Mouse (Mus musculus) embryonic facial prominence, embryonic 14.5 days (tissue): ENCODE measurements around the gene Gmfg. TPM values are rescaled to one million over a fixed set of nuclear protein-coding genes. Genes with fewer than 3 reads are reported as not detected.

Experiments
- ATAC-seq: fragments of 200-750 bp; cut with Nextera tagmentation; 2 replicates; pipeline ENCODE4 v1.8.0; 2017; ENCODE audit warnings: low read depth, moderate number of reproducible peaks, moderate TSS enrichment
- DNase-seq: peaks from one replicate; pipeline ENCODE4 v3.0.0-alpha.2; 2015; ENCODE audit warnings: low spot score
- H3K27ac ChIP-seq: fragments of 300-500 bp; sonication (generic); replicated peaks from 2 replicates; pipeline ENCODE4 v1.5.1; 2014; ENCODE audit warnings: low read depth, mild to moderate bottlenecking, low read length, moderate library complexity
- H3K27me3 ChIP-seq: fragments of 300-500 bp; sonication (generic); replicated peaks from 2 replicates; pipeline ENCODE4 v1.6.1; 2014; ENCODE audit warnings: low read length; ENCODE audit not compliant: control insufficient read depth, insufficient read depth
- H3K36me3 ChIP-seq: fragments of 300-500 bp; sonication (generic); 2 replicates; pipeline ENCODE4 v1.6.1; 2014; ENCODE audit warnings: low read length, mixed read lengths; ENCODE audit not compliant: control insufficient read depth, insufficient read depth
- H3K4me1 ChIP-seq: fragments of 300-500 bp; sonication (generic); 2 replicates; pipeline ENCODE4 v1.6.1; 2014; ENCODE audit warnings: antibody characterized with exemption, low read length; ENCODE audit not compliant: control insufficient read depth, insufficient read depth
- H3K4me2 ChIP-seq: fragments of 300-500 bp; sonication (generic); 2 replicates; pipeline ENCODE4 v1.6.1; 2014; ENCODE audit warnings: low read depth, mild to moderate bottlenecking, low read length, moderate library complexity, mixed read lengths
- H3K4me3 ChIP-seq: fragments of 300-500 bp; sonication (generic); 2 replicates; pipeline ENCODE4 v1.5.1; 2014; ENCODE audit warnings: low read depth, mild to moderate bottlenecking, low read length
- H3K9ac ChIP-seq: fragments of 300-500 bp; sonication (generic); 2 replicates; pipeline ENCODE4 v1.6.1; 2014; ENCODE audit warnings: low read depth, mild to moderate bottlenecking, low read length, moderate library complexity, mixed read lengths
- H3K9me3 ChIP-seq: fragments of 300-500 bp; sonication (generic); 2 replicates; pipeline ENCODE4 v1.6.1; 2016; ENCODE audit warnings: low read length; ENCODE audit not compliant: control insufficient read depth
- WGBS: fragments of 180-500 bp; shearing (Covaris S2); extraction: QIAGEN DNeasy Blood & Tissue Kit; methylation state at CpG from one replicate; pipeline ENCODE4 v1.1.7; 2014; 5-methylcytosine and 5-hydroxymethylcytosine counted together
- polyA plus RNA-seq: library from polyadenylated mRNA; unstranded; fragments of >200 nt; fragmentation: Nextera tagmentation; extraction: Ambion mirVana; gene quantifications from 2 replicates; pipeline ENCODE4 v1.2.1, GENCODE M21; 2014

The Gmfg gene
- polyA plus RNA-seq, 1 experiment from 2014 or later = 20.4 TPM

DNA sequence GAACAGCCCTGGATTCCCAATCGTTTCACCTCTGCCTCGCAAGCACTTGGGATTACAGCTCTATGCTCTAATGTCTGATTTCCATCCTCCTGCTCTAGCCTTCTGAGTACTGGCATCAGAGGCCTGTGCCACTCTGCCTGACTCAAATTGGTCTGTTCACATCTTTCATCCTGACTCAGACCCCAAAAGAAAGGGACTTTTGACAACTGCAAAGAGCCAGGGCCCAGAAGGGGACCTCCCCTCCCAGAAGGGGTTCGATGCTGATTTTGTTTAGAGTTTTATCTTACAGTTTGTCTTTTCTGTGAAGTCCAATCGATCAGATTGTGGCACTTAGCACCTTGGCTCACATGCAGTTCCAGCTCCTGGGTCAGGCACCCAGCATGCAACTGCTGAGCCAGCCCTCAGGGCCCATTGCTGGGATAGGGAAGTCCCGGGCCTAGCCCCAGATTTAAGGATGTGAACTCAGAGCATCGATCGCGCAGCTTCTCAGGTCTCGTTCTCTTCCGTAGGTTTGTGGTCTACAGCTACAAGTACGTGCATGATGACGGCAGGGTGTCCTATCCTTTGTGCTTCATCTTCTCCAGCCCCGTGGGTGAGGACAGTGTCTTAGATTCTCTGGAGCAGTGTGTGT lies 7.2 kb downstream of the Gmfg start:
- Histone ChIP-seq H3K9ac (no peak overlapping the region), H3K27ac (no peak overlapping the region), H3K36me3 (no peaks in the 10 kb centered on the region), H3K9me3 (no peaks in the 10 kb centered on the region), H3K4me1 (no peaks in the 10 kb centered on the region), H3K4me3 (no peak overlapping the region), H3K27me3 (0 out of 2 replicates have a peak, but pooled peaks cover 3% of the 10 kb centered on the region), H3K4me2 (no peak overlapping the region)
- ATAC-seq = no peak
- WGBS = 87% methylated on average over 13 of the region's 13 CpGs
- DNase-seq = no peak

DNA sequence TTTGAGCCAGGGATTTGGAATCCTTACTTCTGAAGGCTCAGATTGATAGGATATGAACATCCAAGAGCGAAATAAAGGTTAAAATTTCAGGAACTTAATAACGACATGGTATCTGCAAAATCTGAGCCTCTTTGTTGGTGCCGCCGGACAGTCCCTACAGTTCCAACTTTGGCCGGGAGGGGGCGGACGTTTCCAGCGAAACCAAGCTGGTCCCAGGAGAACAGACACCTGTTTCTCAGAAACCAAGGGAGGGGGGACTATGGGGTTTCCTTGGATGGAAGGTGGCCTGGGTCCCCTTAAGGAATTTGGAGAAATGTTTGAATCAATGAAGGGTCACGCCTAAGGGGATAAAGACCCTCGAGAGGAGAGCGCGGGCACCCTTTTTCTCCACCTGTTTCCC lies 9.2 kb downstream of the Gmfg start:
- H3K27me3 ChIP-seq = 0 out of 2 replicates have a peak, but pooled peaks cover 3% of the 10 kb centered on the region
- DNase-seq = peak; percentile 45
- H3K4me3 ChIP-seq = no peak overlapping the region
- no peak overlapping the region for H3K9ac ChIP-seq
- H3K4me2 ChIP-seq = no peak overlapping the region
- H3K4me1 ChIP-seq = no peaks in the 10 kb centered on the region
- no peak overlapping the region for H3K27ac ChIP-seq
- ATAC-seq = no peak
- 8% methylated on average over 12 of the region's 12 CpGs for WGBS
- no peaks in the 10 kb centered on the region for H3K36me3 ChIP-seq
- H3K9me3 ChIP-seq = no peaks in the 10 kb centered on the region

DNA sequence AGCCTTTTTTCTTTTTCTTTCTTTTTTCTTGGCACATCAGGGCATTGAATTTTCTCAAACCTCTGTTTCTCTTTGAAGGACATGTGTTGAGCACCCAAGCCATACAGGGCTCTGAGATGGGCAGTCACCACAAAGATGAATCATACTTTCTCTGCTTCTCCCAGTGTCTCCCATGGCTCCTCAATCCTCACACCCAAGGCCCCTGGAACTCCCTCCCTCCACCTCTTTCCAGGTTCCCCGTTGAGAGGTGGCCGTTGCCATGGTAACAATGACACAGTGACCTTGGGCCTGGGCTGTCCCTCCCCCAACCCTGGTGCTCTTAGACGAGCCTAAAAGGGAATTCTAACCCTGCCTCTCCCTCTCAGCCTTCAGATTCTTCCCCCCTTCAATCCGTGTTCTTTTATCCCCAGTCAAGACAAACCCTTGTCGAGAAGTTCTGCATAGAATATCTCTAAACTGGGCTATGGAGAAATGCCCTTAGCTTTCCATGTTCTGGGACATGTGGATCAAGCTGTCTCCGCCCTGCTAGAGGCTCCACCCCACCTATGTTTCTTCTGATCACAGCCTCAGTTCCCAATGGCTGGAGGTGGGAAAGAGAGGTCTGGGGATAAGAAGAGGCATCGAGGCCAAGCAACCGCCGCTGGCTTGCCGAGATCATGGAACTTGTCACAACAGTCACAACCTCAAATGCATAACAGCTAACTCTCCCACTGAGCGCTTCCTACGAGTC lies 10.0 kb downstream of the Gmfg start:
- 20% methylated on average over 12 of the region's 12 CpGs for WGBS
- H3K4me2 ChIP-seq = no peak overlapping the region
- no peaks in the 10 kb centered on the region for H3K4me1 ChIP-seq
- H3K36me3 ChIP-seq = no peaks in the 10 kb centered on the region
- H3K9ac ChIP-seq = no peak overlapping the region
- H3K27ac ChIP-seq = no peak overlapping the region
- DNase-seq (no peak), ATAC-seq (no peak)
- no peaks in the 10 kb centered on the region for H3K9me3 ChIP-seq
- 0 out of 2 replicates have a peak, but pooled peaks cover 3% of the 10 kb centered on the region for H3K27me3 ChIP-seq
- no peak overlapping the region for H3K4me3 ChIP-seq

DNA sequence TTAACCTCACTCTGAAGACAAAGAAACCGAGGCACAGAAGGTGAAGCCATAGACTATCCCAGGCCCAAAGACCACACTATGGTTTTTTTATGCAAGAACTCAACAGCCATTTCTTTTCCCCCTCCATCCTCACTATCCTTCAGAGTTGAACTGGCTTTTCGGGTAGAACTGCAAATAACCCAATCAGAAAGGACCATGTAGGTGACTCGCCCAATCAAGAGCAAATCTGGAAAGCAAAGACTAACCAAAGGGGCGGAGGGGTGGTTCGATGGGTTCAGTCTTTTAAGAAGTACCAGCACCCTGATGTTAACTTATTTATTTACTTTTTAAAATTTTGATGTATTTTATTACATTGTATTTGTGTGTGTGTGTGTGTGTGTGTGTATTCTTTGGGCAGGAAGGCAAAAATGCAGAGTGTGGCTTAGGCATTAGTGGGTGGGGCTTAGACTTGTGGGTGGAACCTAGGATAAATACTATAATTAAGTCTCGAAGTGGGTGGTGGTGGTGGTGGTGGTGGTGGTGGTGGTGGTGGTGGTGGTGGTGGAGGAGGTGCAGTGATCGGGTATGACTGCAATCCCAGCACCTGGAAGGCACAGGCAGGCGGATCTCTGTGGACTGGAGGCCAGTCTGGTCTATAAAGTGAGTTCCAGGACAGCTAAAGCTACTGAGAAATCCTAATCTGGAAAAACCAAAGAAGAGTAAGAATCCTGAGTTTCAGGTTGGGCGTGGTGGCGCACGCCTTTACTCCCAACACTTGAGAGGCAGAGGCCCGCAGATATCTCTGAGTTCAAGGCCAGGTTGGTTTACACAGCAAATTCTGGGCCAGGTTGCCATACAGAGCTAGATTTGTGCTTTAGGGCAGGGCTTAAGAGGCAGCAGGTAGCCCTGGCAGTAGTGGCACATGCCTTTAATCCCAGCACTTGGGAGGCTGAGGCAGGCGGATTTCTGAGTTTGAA lies 10.9 kb downstream of the Gmfg start:
- Histone ChIP-seq H3K27me3 (0 out of 2 replicates have a peak, but pooled peaks cover 3% of the 10 kb centered on the region), H3K9ac (no peak overlapping the region), H3K9me3 (no peaks in the 10 kb centered on the region), H3K4me3 (no peak overlapping the region), H3K36me3 (no peaks in the 10 kb centered on the region), H3K4me1 (peaks cover 6% of the 10 kb centered on the region), H3K4me2 (no peak overlapping the region), H3K27ac (no peak overlapping the region)
- ATAC-seq (no peak), DNase-seq (no peak)
- WGBS = 62% methylated on average over 13 of the region's 13 CpGs

DNA sequence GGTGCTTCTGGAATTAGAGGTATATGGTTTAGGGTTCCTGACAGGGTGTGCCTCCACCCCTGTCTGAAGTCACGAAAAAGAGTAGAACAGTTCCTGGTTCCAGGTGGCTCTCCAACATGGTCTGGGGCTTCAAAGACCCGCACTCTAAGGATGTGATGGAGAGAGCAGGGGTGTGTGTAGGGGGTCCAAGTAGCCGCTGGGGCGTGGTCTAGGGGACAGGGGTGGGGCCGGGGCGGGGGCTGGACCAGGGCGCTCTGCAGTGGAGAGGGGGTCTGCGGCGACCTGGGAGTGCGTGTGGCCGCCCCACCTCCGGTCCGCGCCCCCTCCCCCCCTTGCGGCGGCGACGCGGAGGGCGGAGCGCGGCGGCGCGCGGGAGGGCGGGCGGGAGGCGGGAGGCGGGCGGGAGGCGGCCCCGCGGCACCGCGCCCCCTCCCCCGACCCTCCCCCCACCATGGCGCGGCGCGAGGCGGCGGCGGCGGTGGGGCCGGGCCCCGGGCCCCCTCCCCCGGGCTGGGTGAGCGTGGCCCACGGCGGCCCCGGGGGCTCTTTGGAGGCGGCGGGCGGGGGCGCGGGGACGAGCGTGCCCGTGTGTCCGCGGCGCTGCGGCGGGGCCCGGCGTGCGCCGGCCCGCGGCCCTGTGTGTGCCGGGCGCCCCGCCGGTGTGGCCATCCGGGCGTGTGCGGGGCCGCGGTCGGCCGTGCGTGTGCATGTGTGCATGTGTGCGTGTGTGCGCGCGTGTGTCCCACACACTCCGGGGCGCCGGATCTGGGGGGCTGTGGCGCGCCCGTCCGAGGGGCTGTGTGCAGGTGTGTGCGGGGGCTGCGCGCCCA lies 14.5 kb downstream of the Gmfg start, which contains the start of gene Lrfn1:
Lrfn1 (plus strand) TSS at position 450 of the 830 bp plus-strand sequence.
- H3K36me3 ChIP-seq = peaks cover 22% of the 10 kb centered on the region; the same call in 1 of the 2 replicates
- peak within 1 kb of the TSS; percentile 71; the same call in 1 of the 2 replicates for H3K27ac ChIP-seq
- no peaks in the 10 kb centered on the region for H3K9me3 ChIP-seq
- H3K27me3 ChIP-seq = no peaks in the 10 kb centered on the region
- WGBS = 2% methylated on average over 7 of the region's 97 CpGs
- H3K4me1 ChIP-seq = peaks cover 9% of the 10 kb centered on the region
- peak within 1 kb of the TSS; percentile 92 for H3K4me2 ChIP-seq
- DNase-seq = peak; percentile 30
- H3K4me3 ChIP-seq = peak within 1 kb of the TSS; percentile 82
- ATAC-seq = peak; percentile 81
- peak within 1 kb of the TSS; percentile 86 for H3K9ac ChIP-seq

DNA sequence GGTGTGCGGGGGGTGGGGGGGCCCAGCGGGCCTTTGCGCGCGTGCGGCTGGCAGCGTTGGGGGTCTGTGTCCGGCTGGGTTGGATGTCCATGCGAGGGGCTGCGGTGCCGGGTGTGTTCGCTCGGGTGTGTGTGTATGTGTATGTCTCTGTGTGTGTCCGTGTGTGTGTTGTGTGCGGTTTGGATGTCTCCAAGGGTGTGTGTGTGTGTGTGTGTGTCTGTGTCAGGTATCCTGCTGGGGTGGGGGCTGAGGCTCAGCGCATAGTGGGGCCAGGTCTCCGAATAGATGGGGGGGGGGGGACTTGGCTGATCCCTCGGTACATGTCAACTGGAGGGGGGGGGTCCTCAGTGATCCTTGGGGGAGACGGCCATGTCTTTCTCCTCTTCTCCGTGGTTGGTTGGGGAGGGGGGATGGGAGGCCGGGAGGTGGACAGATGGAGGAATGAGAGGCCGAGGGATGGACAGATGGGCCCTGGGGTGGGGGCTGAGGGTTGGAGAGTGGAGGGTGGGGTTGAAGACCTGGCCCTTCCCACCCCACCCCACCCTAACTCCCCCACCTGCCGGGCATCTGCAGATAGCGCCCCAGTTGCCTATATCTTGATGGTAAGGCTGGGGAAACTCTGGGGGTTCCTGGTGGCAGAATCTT lies 15.2 kb downstream of the Gmfg start:
- peak overlapping the region; percentile 92 for H3K4me2 ChIP-seq
- H3K4me3 ChIP-seq = peak overlapping the region; percentile 82
- H3K9me3 ChIP-seq = no peaks in the 10 kb centered on the region
- 6% methylated on average over 8 of the region's 24 CpGs for WGBS
- DNase-seq (no peak), ATAC-seq (peak; percentile 38)
- H3K27me3 ChIP-seq = no peaks in the 10 kb centered on the region
- H3K36me3 ChIP-seq = peaks cover 25% of the 10 kb centered on the region; the same call in 1 of the 2 replicates
- peak overlapping the region; percentile 86 for H3K9ac ChIP-seq
- 0 out of 2 replicates have a peak overlapping the region, but pooled peaks have one; percentile 71 for H3K27ac ChIP-seq
- peaks cover 9% of the 10 kb centered on the region for H3K4me1 ChIP-seq

DNA sequence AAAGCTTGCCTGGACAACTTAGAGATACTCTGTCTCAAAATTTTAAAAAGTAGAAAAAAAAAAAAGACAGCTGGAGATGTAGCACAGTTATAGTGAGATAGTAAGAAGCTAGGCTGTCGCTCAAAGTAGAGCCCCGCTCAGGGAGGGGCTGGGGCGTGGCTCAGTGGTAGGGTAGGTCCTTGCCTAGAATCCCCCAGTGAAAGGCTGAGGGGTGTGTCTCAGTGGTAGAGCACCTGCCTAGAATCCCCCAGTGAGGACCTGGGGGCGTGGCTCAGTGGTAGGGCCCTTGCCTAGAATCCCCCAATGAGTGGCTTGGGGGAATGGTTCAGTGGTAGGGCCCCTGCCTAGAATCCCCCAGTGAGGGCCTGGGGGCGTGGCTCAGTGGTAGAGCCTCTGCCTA lies 23.1 kb downstream of the Gmfg start:
- Histone ChIP-seq H3K9ac (no peak overlapping the region), H3K27me3 (no peaks in the 10 kb centered on the region), H3K4me2 (no peak overlapping the region), H3K4me1 (no peaks in the 10 kb centered on the region), H3K36me3 (peaks cover 71% of the 10 kb centered on the region), H3K4me3 (no peak overlapping the region), H3K9me3 (no peaks in the 10 kb centered on the region), H3K27ac (no peak overlapping the region)
- ATAC-seq (no peak), DNase-seq (no peak)
- WGBS = 98% methylated on average over 3 of the region's 5 CpGs
